ENCODE assay signal across 23 mouse cellular contexts in genomic region chr13:94979081-94979480, GRCm38 (mm10). TPM values are rescaled to one million over a fixed set of nuclear protein-coding genes. Genes with fewer than 3 reads are reported as not detected.
DNase-seq lines count a peak whose midpoint lies in the region; ATAC-seq and TF ChIP-seq lines count a peak whose summit lies in the region.
"Had no signal": no experiment of that assay in that cellular context is flagged by ENCODE, and none has a peak within 500 bp of the region (broad histone marks: within the 10 kb centered on the region; RNA-seq: fewer than 3 reads in every experiment).

No protein-coding gene starts in this region.

- H3K36me3 ChIP-seq in kidney, postnatal 0 days (ENCODE audit: insufficient read depth, low read length) = 0 out of 2 replicates have a peak, but pooled peaks cover 4% of the 10 kb centered on the region
- H3K36me3 ChIP-seq: lung, embryonic 15.5 days had no signal

- no peak overlapping the region for H3K27ac ChIP-seq in kidney, postnatal 0 days
- H3K27ac ChIP-seq: forebrain, embryonic 10.5 days; heart, adult 2 months; heart, embryonic 15.5 days; hindbrain, embryonic 12.5 days; left cerebral cortex, adult 2 months; limb, embryonic 15.5 days; liver, embryonic 14.5 days; lung, embryonic 15.5 days; midbrain, embryonic 10.5 days had no signal

- no peak for TF ChIP-seq CTCF in kidney, postnatal 0 days (IDR thresholded peaks at IDR 0.05; ENCODE audit: low read depth)

- no peaks in the 10 kb centered on the region for H3K9me3 ChIP-seq in kidney, postnatal 0 days (replicated peaks; ENCODE audit: low read length)
- H3K9me3 ChIP-seq: forebrain, embryonic 10.5 days; heart, embryonic 15.5 days; hindbrain, embryonic 12.5 days; limb, embryonic 15.5 days; lung, embryonic 15.5 days; midbrain, embryonic 10.5 days had no signal

- no peaks in the 10 kb centered on the region for H3K27me3 ChIP-seq in kidney, postnatal 0 days (ENCODE audit: insufficient read depth, low read length)
- H3K27me3 ChIP-seq: heart, embryonic 15.5 days; hindbrain, embryonic 12.5 days; limb, embryonic 15.5 days; lung, embryonic 15.5 days had no signal

- no peak overlapping the region for H3K4me3 ChIP-seq in kidney, postnatal 0 days (replicated peaks; ENCODE audit: low read depth, low read length)
- H3K4me3 ChIP-seq: forebrain, embryonic 10.5 days; heart, adult 2 months; heart, embryonic 15.5 days; hindbrain, embryonic 12.5 days; left cerebral cortex, adult 2 months; limb, embryonic 15.5 days; lung, embryonic 15.5 days; midbrain, embryonic 10.5 days; myocyte had no signal

- H3K4me1 ChIP-seq in kidney, postnatal 0 days (replicated peaks; ENCODE audit: insufficient read depth, low read length) = peaks cover 9% of the 10 kb centered on the region; the same call in 1 of the 2 replicates

- no peak overlapping the region for H3K9ac ChIP-seq in kidney, postnatal 0 days (ENCODE audit: low read depth, low read length)
- H3K9ac ChIP-seq: heart, embryonic 15.5 days; hindbrain, embryonic 12.5 days; limb, embryonic 15.5 days; liver, embryonic 14.5 days; lung, embryonic 15.5 days had no signal

- no peak overlapping the region for H3K4me2 ChIP-seq in kidney, postnatal 0 days (ENCODE audit: low read length)
- H3K4me2 ChIP-seq: heart, embryonic 15.5 days; hindbrain, embryonic 12.5 days; limb, embryonic 15.5 days; lung, embryonic 15.5 days had no signal

- 38% methylated on average over 7 of the region's 7 CpGs for WGBS in kidney, postnatal 0 days

- ATAC-seq in kidney, postnatal 0 days (replicated peaks; ENCODE audit: low FRiP score, low read depth) = no peak
- ATAC-seq in inflammation-experienced regulatory T-cells, adult 6 months = peak; percentile 9
- no peak for ATAC-seq in megakaryocyte-erythroid progenitor cell, adult 5-6 weeks (replicated peaks; ENCODE audit: low FRiP score, low TSS enrichment, poor library complexity, severe bottlenecking)
- ATAC-seq: forebrain, embryonic 16.5 days; midbrain, embryonic 16.5 days had no signal

- peak; percentile 50 for DNase-seq in kidney, postnatal 0 days (ENCODE audit: low spot score)
- DNase-seq in kidney, adult 18-20 months = no peak
- peak; percentile 21 for DNase-seq in thymus, postnatal 4 days
- DNase-seq in thymus, adult 18-20 months = no peak
- DNase-seq in adrenal gland, postnatal 10 days = no peak
- DNase-seq: cerebellum, adult 11-12 months; cerebellum, postnatal 14 days; gastrocnemius, postnatal 14 days; lung, postnatal 36 days had no signal

RNA-seq across cellular contexts. Expression of gene Wdr41, which starts 2.9 kb away (rescaled TPM):
- 20.3 and 20.8 TPM in 2 replicates for polyA plus RNA-seq in kidney, postnatal 0 days (2015; fragmentation: Nextera tagmentation; extraction: Ambion mirVana)
- 1 to 10 TPM; 2.9 to 5.7 (median 4.5) TPM for polyA plus RNA-seq in inflammation-experienced regulatory T-cells, adult 6 months (2017; shearing (Covaris generic))
- 18.2 and 20.8 TPM in 2 replicates for total RNA-seq in megakaryocyte-erythroid progenitor cell, adult 5-6 weeks (2014; fragmentation: Nextera tagmentation)
- total RNA-seq in megakaryocyte-erythroid progenitor cell, adult 5-6 weeks (2017) = 8.9 and 12.7 TPM in 2 replicates
- total RNA-seq in adrenal gland, postnatal 10 days (2021) = 10 to 100 TPM; 19.0 to 22.4 TPM

Comparison
In these comparisons a context has a peak if more than half of its experiments do, and no peak if none do; other contexts are left out.
1. DNase-seq: peak in kidney, postnatal 0 days (single experiment) and thymus, postnatal 4 days (single experiment); none in kidney, adult 18-20 months (single experiment), thymus, adult 18-20 months (0 of 2) and adrenal gland, postnatal 10 days (single experiment).